Mouse (Mus musculus): ENCODE results near the gene Mctp2. TPM values are rescaled to one million over a fixed set of nuclear protein-coding genes. Genes with fewer than 3 reads are reported as not detected.

The Mctp2 gene
- polyA plus RNA-seq, 1 experiment, result 7.1 TPM

GRCm38 (mm10) chr7:72150799-72151708, 155.4 kb downstream of the Mctp2 start:
- WGBS, result 74% methylated on average over 7 of the region's 7 CpGs
- TF ChIP-seq CTCF (IDR thresholded peaks at IDR 0.05; ENCODE audit: control insufficient read depth, insufficient read depth, low read length) (no peak), POLR2A (IDR thresholded peaks at IDR 0.05; ENCODE audit: borderline replicate concordance, control insufficient read depth, low read depth, low read length) (no peak)
- Histone ChIP-seq H3K4me1 (ENCODE audit: control insufficient read depth, insufficient read depth, low read length) (no peaks in the 10 kb centered on the region), H3K4me3 (replicated peaks; ENCODE audit: control insufficient read depth, low read depth, low read length) (no peak overlapping the region), H3K27ac (ENCODE audit: control insufficient read depth, insufficient read depth, low read depth, low read length, poor library complexity) (no peak overlapping the region)

DNA sequence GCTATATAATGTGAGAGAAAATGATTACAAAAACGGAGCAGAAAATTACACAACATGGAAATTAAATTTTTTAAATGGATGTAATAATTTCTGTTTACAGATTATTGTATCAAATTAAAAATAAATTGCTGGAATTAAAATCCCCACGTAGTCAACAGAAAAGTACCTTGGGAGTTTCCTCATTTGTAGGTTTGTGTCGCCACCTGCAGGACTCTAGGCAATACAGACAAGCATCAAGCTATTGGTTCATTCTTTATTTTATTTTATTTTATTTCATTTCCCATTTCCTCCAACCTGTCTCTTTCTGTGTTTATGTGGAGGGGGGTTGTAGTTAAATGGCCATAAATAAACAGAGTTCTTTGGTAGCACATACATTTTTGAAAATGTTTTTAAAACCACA, 157.3 kb downstream of the Mctp2 start:
- TF ChIP-seq CTCF (IDR thresholded peaks at IDR 0.05; ENCODE audit: control insufficient read depth, insufficient read depth, low read length), result no peak
- Histone ChIP-seq H3K4me1 (ENCODE audit: control insufficient read depth, insufficient read depth, low read length) (no peaks in the 10 kb centered on the region), H3K4me3 (replicated peaks; ENCODE audit: control insufficient read depth, low read depth, low read length) (no peak overlapping the region), H3K27ac (ENCODE audit: control insufficient read depth, insufficient read depth, low read depth, low read length, poor library complexity) (no peak overlapping the region)
- WGBS, result 45% methylated on average over 3 of the region's 3 CpGs

DNA sequence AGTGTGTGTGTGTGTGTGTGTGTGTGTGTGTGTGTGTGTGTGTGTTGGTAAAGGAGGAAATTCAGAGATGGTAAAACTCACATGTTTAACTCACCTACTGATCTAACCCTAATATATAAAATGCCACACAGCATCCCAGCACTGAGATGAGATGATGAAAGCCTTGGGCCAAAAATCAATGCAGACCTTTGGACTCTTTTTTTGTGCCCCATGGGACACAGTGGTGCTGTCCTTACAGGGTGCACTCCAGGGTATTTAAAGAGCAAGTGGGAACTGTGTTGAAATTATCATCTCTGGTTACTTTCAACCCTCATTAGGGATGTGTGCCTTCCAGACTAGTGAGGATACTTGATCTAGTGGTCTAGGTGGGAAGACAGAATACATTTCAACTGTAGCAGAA, 159.6 kb downstream of the Mctp2 start:
- H3K4me3 ChIP-seq (replicated peaks; ENCODE audit: control insufficient read depth, low read depth, low read length), result no peak overlapping the region
- TF ChIP-seq CTCF (IDR thresholded peaks at IDR 0.05; ENCODE audit: control insufficient read depth, insufficient read depth, low read length) (no peak), POLR2A (IDR thresholded peaks at IDR 0.05; ENCODE audit: borderline replicate concordance, control insufficient read depth, low read depth, low read length) (no peak)
- no peak overlapping the region for H3K27ac ChIP-seq (ENCODE audit: control insufficient read depth, insufficient read depth, low read depth, low read length, poor library complexity)
- no peaks in the 10 kb centered on the region for H3K4me1 ChIP-seq (ENCODE audit: control insufficient read depth, insufficient read depth, low read length)

- H3K4me3 ChIP-seq (replicated peaks; ENCODE audit: control insufficient read depth, low read depth, low read length), result no peak overlapping the region
- H3K4me1 ChIP-seq (ENCODE audit: control insufficient read depth, insufficient read depth, low read length), result no peaks in the 10 kb centered on the region
- no peak for TF ChIP-seq POLR2A (IDR thresholded peaks at IDR 0.05; ENCODE audit: borderline replicate concordance, control insufficient read depth, low read depth, low read length)
- TF ChIP-seq CTCF (IDR thresholded peaks at IDR 0.05; ENCODE audit: control insufficient read depth, insufficient read depth, low read length), result no peak
- 88% methylated on average over 17 of the region's 17 CpGs for WGBS
- H3K27ac ChIP-seq (ENCODE audit: control insufficient read depth, insufficient read depth, low read depth, low read length, poor library complexity), result no peak overlapping the region
Observed at GRCm38 (mm10) chr7:72145726-72146520, 160.5 kb downstream of the Mctp2 start.

DNA sequence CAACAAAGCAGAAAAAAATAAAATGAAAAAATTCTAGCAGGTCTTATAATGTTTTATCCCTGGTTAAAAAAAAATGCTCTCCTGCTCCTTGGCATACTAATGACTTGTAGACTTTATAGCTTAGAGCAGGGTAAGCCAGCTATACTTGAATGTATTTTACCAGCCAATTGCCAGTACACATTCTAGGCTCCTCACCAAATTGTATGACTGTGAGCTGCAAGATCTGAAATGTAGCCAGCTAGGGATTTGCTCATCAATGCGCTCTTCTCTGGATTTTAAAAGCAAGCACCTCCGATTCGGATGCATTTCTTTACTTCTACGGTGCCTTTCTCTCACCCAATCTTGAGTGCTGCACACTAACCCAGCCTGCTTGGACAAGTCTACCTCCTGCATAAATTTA, 167.7 kb downstream of the Mctp2 start:
- TF ChIP-seq POLR2A (IDR thresholded peaks at IDR 0.05; ENCODE audit: borderline replicate concordance, control insufficient read depth, low read depth, low read length) (no peak), CTCF (IDR thresholded peaks at IDR 0.05; ENCODE audit: control insufficient read depth, insufficient read depth, low read length) (no peak)
- Histone ChIP-seq H3K27ac (ENCODE audit: control insufficient read depth, insufficient read depth, low read depth, low read length, poor library complexity) (no peak overlapping the region), H3K4me1 (ENCODE audit: control insufficient read depth, insufficient read depth, low read length) (no peaks in the 10 kb centered on the region), H3K4me3 (replicated peaks; ENCODE audit: control insufficient read depth, low read depth, low read length) (no peak overlapping the region)
- WGBS, result 93% methylated on average over 4 of the region's 4 CpGs

GRCm38 (mm10) chr7:72120986-72121385, 185.4 kb downstream of the Mctp2 start:
- WGBS, result 82% methylated on average over 7 of the region's 7 CpGs
- no peak overlapping the region for H3K4me3 ChIP-seq (replicated peaks; ENCODE audit: control insufficient read depth, low read depth, low read length)
- TF ChIP-seq CTCF (IDR thresholded peaks at IDR 0.05; ENCODE audit: control insufficient read depth, insufficient read depth, low read length) (no peak), POLR2A (IDR thresholded peaks at IDR 0.05; ENCODE audit: borderline replicate concordance, control insufficient read depth, low read depth, low read length) (no peak)
- no peaks in the 10 kb centered on the region for H3K4me1 ChIP-seq (ENCODE audit: control insufficient read depth, insufficient read depth, low read length)
- no peak overlapping the region for H3K27ac ChIP-seq (ENCODE audit: control insufficient read depth, insufficient read depth, low read depth, low read length, poor library complexity)

DNA sequence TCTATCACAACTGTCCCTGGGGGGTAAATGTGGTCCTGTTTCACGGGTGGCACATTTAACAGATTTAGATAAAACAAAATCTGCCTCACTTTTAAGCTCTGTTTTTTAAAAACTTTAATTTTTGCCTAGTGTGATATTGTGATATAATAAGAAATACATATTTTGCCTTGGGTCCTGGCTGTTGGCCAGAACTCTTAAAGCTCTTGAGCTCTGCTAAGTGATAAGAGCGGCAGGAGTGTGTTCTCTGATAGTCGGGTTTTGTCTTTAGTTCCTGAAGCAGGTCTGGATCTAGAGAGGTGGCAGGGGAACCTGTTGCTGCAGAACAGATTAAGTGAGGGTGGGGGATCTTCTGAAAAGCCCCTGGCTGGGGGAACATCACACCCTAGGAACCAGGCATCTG, 186.7 kb downstream of the Mctp2 start:
- H3K27ac ChIP-seq (ENCODE audit: control insufficient read depth, insufficient read depth, low read depth, low read length, poor library complexity), result no peak overlapping the region
- 75% methylated on average over 3 of the region's 3 CpGs for WGBS
- H3K4me1 ChIP-seq (ENCODE audit: control insufficient read depth, insufficient read depth, low read length), result no peaks in the 10 kb centered on the region
- no peak for TF ChIP-seq POLR2A (IDR thresholded peaks at IDR 0.05; ENCODE audit: borderline replicate concordance, control insufficient read depth, low read depth, low read length)
- TF ChIP-seq CTCF (IDR thresholded peaks at IDR 0.05; ENCODE audit: control insufficient read depth, insufficient read depth, low read length), result no peak
- H3K4me3 ChIP-seq (replicated peaks; ENCODE audit: control insufficient read depth, low read depth, low read length), result no peak overlapping the region

GRCm38 (mm10) chr7:72117376-72118077, 188.9 kb downstream of the Mctp2 start:
- Histone ChIP-seq H3K4me1 (ENCODE audit: control insufficient read depth, insufficient read depth, low read length) (no peaks in the 10 kb centered on the region), H3K4me3 (replicated peaks; ENCODE audit: control insufficient read depth, low read depth, low read length) (no peak overlapping the region), H3K27ac (ENCODE audit: control insufficient read depth, insufficient read depth, low read depth, low read length, poor library complexity) (no peak overlapping the region)
- 85% methylated on average over 4 of the region's 4 CpGs for WGBS
- TF ChIP-seq POLR2A (IDR thresholded peaks at IDR 0.05; ENCODE audit: borderline replicate concordance, control insufficient read depth, low read depth, low read length) (no peak), CTCF (IDR thresholded peaks at IDR 0.05; ENCODE audit: control insufficient read depth, insufficient read depth, low read length) (no peak)

Measured in bone marrow, adult 2 months (tissue).